Mouse (Mus musculus) stomach, embryonic 14.5 days (tissue): Measurements from ENCODE around the gene Pafah1b3. TPM values are rescaled to one million over a fixed set of nuclear protein-coding genes. Genes with fewer than 3 reads are reported as not detected.
A peak's percentile ranks its signal among the peaks of the same experiment; 100 is the strongest.
"Not testable (repeated sequence)": the region's sequence is repeated elsewhere in the genome, so short reads cannot be mapped to it uniquely, and the experiment has no call there.

Experiments used
- ATAC-seq: fragments of 200-750 bp; cut with Nextera tagmentation; 2 replicates; pipeline ENCODE4 v1.8.0; 2017; ENCODE audit warnings: low read depth, moderate TSS enrichment; ENCODE audit not compliant: insufficient number of reproducible peaks, insufficient read depth, low FRiP score
- H3K27ac ChIP-seq: fragments of 300-500 bp; sonication (generic); 2 replicates; pipeline ENCODE4 v1.5.1; 2014; ENCODE audit warnings: mild to moderate bottlenecking, low read length, moderate library complexity, mixed read lengths
- H3K27me3 ChIP-seq: fragments of 300-500 bp; sonication (generic); 2 replicates; pipeline ENCODE4 v1.6.1; 2014; ENCODE audit warnings: low read length, control low read depth, mixed read lengths; ENCODE audit not compliant: control insufficient read depth, insufficient read depth
- H3K36me3 ChIP-seq: fragments of 300-500 bp; sonication (generic); 2 replicates; pipeline ENCODE4 v1.6.1; 2014; ENCODE audit warnings: mild to moderate bottlenecking, control low read depth, low read length, moderate library complexity, mixed read lengths; ENCODE audit not compliant: control insufficient read depth, insufficient read depth
- H3K4me1 ChIP-seq: fragments of 300-500 bp; sonication (generic); 2 replicates; pipeline ENCODE4 v1.6.1; 2014; ENCODE audit warnings: low read length, control low read depth, mixed read lengths; ENCODE audit not compliant: control insufficient read depth, insufficient read depth
- H3K4me2 ChIP-seq: fragments of 300-500 bp; sonication (generic); replicated peaks from 2 replicates; pipeline ENCODE4 v1.6.1; 2014; ENCODE audit warnings: low read depth, low read length, control low read depth
- H3K4me3 ChIP-seq: fragments of 300-500 bp; sonication (generic); 2 replicates; pipeline ENCODE4 v1.5.1; 2014; ENCODE audit warnings: low read depth, low read length, control low read depth
- H3K9ac ChIP-seq: fragments of 300-500 bp; sonication (generic); replicated peaks from 2 replicates; pipeline ENCODE4 v1.6.1; 2014; ENCODE audit warnings: low read depth, mild to moderate bottlenecking, control low read depth, low read length, moderate library complexity, mixed read lengths
- H3K9me3 ChIP-seq: fragments of 300-500 bp; sonication (generic); 2 replicates; pipeline ENCODE4 v1.6.1; 2016; ENCODE audit warnings: low read depth, low read length, control low read depth; ENCODE audit not compliant: control insufficient read depth
- WGBS: fragments of 180-500 bp; shearing (Covaris S2); extraction: QIAGEN DNeasy Blood & Tissue Kit; methylation state at CpG from one replicate; pipeline ENCODE4 v1.1.7; 2014; 5-methylcytosine and 5-hydroxymethylcytosine counted together
- polyA plus RNA-seq: library from polyadenylated mRNA; unstranded; fragments of >200 nt; fragmentation: Nextera tagmentation; extraction: Ambion mirVana; gene quantifications from 2 replicates; pipeline ENCODE4 v1.2.1, GENCODE M21; 2014

Pafah1b3 gene
- polyA plus RNA-seq, 1 experiment from 2014 or later = 284 TPM

DNA sequence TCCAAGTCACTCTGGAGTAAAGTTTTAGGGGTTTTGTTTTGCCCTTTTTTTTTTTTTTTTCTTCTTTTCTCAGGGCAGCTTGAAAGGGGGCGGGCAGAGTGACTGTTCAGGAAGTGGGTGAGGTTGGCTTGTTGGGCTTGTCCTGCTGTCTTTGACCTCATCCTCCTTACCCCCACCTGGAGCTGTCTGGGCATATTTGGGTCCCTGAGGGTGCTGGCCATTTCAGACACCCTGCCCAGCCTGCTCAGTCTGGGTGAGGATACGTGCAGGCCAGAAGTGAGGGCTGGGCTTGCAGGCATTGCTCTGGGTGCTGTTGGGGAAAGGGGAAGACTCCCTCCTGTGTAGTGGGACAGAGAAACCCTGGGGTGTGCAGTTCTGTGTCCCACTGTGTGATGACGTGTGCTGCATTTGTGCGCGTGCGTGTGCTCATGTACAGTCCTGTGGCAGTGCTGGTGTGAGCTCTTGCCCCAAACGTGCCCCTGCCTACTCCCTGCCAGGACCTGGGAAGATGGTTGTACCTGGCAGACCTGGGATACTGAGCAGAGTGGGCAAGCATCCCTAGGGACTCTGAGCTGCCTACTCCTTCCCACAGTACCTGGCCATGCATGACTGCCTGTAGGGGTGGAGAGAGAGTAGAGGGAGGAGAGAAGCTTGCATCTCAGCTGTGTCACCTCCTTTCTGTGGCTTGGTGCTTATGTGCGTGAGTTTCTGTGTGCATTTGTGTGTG, 28.1 kb downstream of the Pafah1b3 start:
- no peaks in the 10 kb centered on the region for H3K9me3 ChIP-seq

DNA sequence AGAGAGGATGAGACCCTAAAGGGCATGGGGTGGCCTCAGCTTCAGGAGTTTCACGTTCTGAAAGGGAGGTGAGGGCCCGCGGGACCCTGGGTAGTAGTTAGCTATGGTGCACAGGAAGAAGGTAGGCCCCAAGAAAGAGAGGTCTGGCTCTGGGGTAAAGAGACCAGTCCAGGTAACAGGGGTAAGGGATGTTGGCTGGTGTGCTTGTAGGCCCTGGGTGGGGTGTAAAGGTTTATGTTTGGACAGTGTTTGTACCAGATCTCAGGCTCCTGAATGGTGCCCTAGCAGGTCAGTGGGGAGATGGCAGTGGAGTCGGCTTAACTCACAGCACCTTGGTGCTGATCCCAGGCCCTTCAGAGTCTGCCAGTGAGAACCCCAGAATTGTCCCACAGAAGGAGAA, 28.8 kb downstream of the Pafah1b3 start:
- H3K9me3 ChIP-seq = no peaks in the 10 kb centered on the region

More for the DNA sequence above, 28.1 kb downstream of the Pafah1b3 start:
- Histone ChIP-seq H3K4me3 (0 out of 2 replicates have a peak overlapping the region, but pooled peaks have one; percentile 81), H3K27ac (no peak overlapping the region; the same call in 1 of the 2 replicates), H3K27me3 (no peaks in the 10 kb centered on the region), H3K36me3 (peaks cover 17% of the 10 kb centered on the region), H3K4me2 (peak overlapping the region; percentile 75), H3K4me1 (peaks cover 12% of the 10 kb centered on the region), H3K9ac (no peak overlapping the region)
- WGBS = 82% methylated on average over 8 of the region's 8 CpGs
- ATAC-seq = no peak

DNA sequence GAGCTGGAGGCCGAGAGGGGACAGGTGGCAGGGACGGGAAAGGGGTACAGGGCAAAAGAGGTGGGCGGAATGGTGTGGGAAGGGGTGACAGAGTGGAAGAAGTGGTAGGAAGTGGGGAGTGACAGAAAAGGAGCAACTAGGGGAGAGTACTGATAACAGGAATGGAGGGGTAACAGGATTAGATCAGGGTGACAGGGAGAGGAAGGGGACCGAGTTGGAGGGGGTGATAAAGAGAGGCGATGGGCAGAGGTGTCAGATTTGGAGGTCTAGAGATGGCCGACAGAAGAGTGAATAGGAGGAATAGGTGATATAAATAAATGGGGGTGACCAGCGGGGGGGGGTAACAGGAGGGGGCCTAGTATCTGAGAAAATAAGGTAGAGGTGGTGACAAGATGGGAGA, 29.2 kb downstream of the Pafah1b3 start:
- ATAC-seq = no peak
- Histone ChIP-seq H3K27ac (peak overlapping the region; percentile 74; the same call in 1 of the 2 replicates), H3K9me3 (no peaks in the 10 kb centered on the region), H3K4me1 (peaks cover 12% of the 10 kb centered on the region), H3K27me3 (no peaks in the 10 kb centered on the region), H3K36me3 (peaks cover 16% of the 10 kb centered on the region), H3K4me2 (peak overlapping the region; percentile 75), H3K9ac (peak overlapping the region; percentile 69), H3K4me3 (peak overlapping the region; percentile 81)
- 3% methylated on average over 7 of the region's 7 CpGs for WGBS

More for the DNA sequence above, 28.8 kb downstream of the Pafah1b3 start:
- Histone ChIP-seq H3K4me1 (peaks cover 12% of the 10 kb centered on the region), H3K4me2 (peak overlapping the region; percentile 75), H3K36me3 (peaks cover 17% of the 10 kb centered on the region), H3K9ac (peak overlapping the region; percentile 69), H3K27ac (peak overlapping the region; percentile 39; the same call in 1 of the 2 replicates), H3K4me3 (peak overlapping the region; percentile 81), H3K27me3 (no peaks in the 10 kb centered on the region)
- WGBS = 35% methylated on average over 4 of the region's 4 CpGs
- no peak for ATAC-seq

DNA sequence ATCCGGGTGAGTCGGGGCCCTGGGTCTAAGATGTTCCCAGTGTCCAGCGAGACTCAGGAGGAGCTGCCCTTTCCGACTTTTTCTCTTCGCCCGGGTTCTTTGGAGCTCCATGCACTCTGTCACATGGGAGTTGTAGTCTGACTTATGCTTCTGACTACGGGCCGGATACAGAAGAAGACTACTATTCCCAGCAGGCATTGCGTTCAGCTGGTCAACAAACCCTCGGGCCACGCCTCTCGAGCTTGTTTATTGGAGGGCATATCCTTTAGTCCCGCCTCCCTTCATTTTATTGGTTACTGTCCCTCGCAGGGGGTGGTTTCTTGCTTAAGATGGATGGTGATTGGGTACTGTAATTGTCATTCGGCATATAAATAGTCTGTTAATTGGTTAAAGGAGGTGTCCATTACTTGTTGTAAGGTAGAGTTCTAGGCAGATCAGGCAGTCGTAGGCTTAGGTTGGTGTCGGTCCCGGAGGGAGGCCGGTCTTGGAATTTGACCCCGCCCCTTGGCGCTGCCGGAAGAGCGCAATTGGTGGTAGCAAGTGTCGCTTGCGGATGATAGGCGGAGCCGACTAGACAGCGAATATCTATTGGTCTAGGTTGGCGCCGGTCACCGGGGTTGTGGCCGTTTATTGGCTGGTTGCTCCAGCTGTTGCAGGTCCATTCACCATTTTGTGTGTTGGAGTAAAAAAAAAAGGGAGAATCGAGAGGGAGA, 29.9 kb downstream of the Pafah1b3 start:
- WGBS = under 1% methylated on average over 33 of the region's 33 CpGs
- Histone ChIP-seq H3K9me3 (no peaks in the 10 kb centered on the region), H3K4me3 (peak overlapping the region; percentile 81), H3K4me1 (peaks cover 12% of the 10 kb centered on the region), H3K4me2 (peak overlapping the region; percentile 75), H3K9ac (peak overlapping the region; percentile 69), H3K36me3 (peaks cover 12% of the 10 kb centered on the region), H3K27me3 (no peaks in the 10 kb centered on the region), H3K27ac (peak overlapping the region; percentile 86)
- ATAC-seq = peak; percentile 94

DNA sequence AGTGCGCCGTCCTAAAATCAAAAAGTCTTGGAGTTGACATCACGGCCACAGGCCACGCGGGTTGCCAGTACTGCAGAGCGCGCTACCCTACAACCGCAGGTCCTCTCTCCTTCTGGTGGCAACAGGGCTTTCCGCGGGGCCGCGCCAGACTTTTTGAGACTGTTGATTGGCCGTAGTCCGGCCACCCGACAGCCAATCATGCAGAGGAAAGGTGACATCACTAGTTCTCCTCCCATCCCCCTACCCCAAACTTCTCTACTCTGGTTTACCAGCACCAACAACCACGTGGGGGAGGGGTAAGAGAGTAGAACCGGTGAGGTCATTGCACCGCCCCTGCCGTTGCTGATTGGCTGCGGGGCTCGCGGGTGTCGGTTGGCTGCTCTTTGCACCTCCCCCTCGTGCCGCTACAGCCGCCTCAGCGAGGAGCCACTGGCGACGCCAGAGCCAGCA, 30.5 kb downstream of the Pafah1b3 start, which contains the start of gene Cic:
Gene Cic, plus strand, starts transcription at position 404 of the 450 bp plus-strand sequence.
- H3K36me3 ChIP-seq = peaks cover 8% of the 10 kb centered on the region
- peak within 1 kb of the TSS; percentile 81 for H3K4me3 ChIP-seq
- 0% methylated on average over 29 of the region's 29 CpGs for WGBS
- no peaks in the 10 kb centered on the region for H3K27me3 ChIP-seq
- H3K4me2 ChIP-seq = peak within 1 kb of the TSS; percentile 75
- peaks cover 12% of the 10 kb centered on the region for H3K4me1 ChIP-seq
- peak within 1 kb of the TSS; percentile 69 for H3K9ac ChIP-seq
- no peaks in the 10 kb centered on the region for H3K9me3 ChIP-seq
- ATAC-seq = peak; percentile 89
- peak within 1 kb of the TSS; percentile 86 for H3K27ac ChIP-seq

DNA sequence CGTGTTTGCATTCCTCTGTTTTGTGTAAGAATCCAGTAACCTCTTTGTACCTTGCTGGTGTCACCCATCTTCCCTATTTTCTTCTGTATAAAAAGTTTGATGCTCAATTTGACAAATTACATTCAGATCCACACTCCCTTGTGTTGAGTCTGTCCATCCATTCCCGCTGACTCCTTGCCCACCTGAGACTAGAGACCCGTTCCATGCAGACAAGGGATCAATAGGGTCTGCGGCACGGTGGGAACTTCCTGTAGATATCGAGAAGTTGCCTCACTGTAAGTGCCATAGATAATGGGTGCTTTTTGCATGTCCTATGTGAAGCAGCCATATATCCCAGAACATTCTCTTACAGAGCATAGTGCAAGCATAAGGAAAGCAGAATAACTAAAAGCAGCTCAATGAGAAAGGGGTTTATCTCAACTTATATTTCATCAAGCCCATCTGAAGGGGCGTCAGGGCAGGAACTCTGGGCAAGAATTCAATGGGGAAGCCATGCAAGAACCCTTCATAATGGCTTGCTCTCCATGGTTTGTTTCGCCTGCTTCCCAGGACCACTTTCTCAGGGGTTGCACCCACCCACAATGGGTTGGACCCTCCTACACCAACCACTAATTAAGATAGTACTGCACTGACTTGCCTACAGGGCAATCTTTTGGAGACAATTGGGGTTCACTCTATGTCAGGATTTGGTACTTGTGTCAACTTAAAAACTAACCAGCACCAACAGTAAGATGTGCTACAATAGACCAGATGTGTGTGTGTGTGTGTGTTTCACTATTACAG, 31.4 kb downstream of the Pafah1b3 start:
- Histone ChIP-seq H3K9ac (no peak overlapping the region), H3K36me3 (peaks cover under 1% of the 10 kb centered on the region; the same call in 1 of the 2 replicates), H3K27ac (no peak overlapping the region), H3K4me3 (0 out of 2 replicates have a peak overlapping the region, but pooled peaks have one; percentile 81), H3K4me1 (peaks cover 12% of the 10 kb centered on the region), H3K4me2 (peak overlapping the region; percentile 54; the same call in 1 of the 2 replicates), H3K9me3 (no peaks in the 10 kb centered on the region), H3K27me3 (no peaks in the 10 kb centered on the region)
- ATAC-seq = no peak
- WGBS = 82% methylated on average over 8 of the region's 8 CpGs

DNA sequence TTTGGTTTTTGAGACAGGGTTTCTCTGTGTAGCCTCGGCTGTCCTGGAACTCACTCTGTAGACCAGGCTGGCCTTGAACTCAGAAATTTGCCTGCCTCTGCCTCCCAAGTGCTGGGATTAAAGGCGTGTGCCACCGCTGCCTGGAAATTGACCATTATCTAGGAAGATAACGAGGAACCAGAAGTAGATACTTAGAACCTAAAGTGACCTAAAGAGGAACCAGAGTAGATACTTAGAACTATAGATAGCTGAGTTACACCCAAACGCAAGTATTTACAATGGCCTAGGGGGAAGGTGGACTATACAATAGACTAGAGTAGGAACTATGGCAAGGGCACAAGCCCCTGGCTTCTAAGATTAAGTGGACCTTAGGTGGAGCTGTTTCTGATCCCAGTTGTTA, 32.0 kb downstream of the Pafah1b3 start:
- H3K36me3 ChIP-seq, H3K9me3 ChIP-seq, H3K27ac ChIP-seq, H3K27me3 ChIP-seq, H3K4me3 ChIP-seq, H3K4me2 ChIP-seq, ATAC-seq, H3K9ac ChIP-seq: not testable (repeated sequence)
- WGBS = 89% methylated on average over 5 of the region's 5 CpGs
- peaks cover 12% of the 10 kb centered on the region for H3K4me1 ChIP-seq
